ENCODE assay signal across 12 mouse cellular contexts in genomic region chr13:74006881-74007280, GRCm38 (mm10). TPM values are rescaled to one million over a fixed set of nuclear protein-coding genes. Genes with fewer than 3 reads are reported as not detected.
"Had no signal": no experiment of that assay in that cellular context is flagged by ENCODE, and none has a peak within 500 bp of the region (broad histone marks: within the 10 kb centered on the region; RNA-seq: fewer than 3 reads in every experiment).

No protein-coding gene starts in this region.

RNA-seq across cellular contexts. Expression of gene Zdhhc11, which starts 43.2 kb away (rescaled TPM):
- polyA plus RNA-seq: neural tube, embryonic 13.5 days; neural tube, embryonic 14.5 days; neural tube, embryonic 15.5 days; small intestine, adult 2 months; spleen, adult 2 months; stomach, embryonic 14.5 days; stomach, embryonic 15.5 days; stomach, embryonic 16.5 days; stomach, postnatal 0 days; thymus, adult 2 months; thymus, postnatal 0 days; urinary bladder, adult 2 months had no signal
